Mouse (Mus musculus): ENCODE measurements around the gene Trim71.

Gene Trim71

GRCm38 (mm10) chr9:114556276-114556855 is 7.8 kb downstream of the Trim71 start:
- no peak for DNase-seq

- DNase-seq: no peak
Observed at GRCm38 (mm10) chr9:114554355-114554979, 9.7 kb downstream of the Trim71 start.

GRCm38 (mm10) chr9:114553828-114554227 is 10.3 kb downstream of the Trim71 start:
- DNase-seq: no peak

- DNase-seq: no peak
Observed at GRCm38 (mm10) chr9:114550033-114550432, 14.1 kb downstream of the Trim71 start.

- DNase-seq: no peak
Observed at GRCm38 (mm10) chr9:114549117-114549516, 15.1 kb downstream of the Trim71 start.

GRCm38 (mm10) chr9:114548496-114548895 is 15.7 kb downstream of the Trim71 start:
- no peak for DNase-seq

GRCm38 (mm10) chr9:114547643-114548077 is 16.5 kb downstream of the Trim71 start:
- no peak for DNase-seq

- no peak for DNase-seq
Observed at GRCm38 (mm10) chr9:114546765-114547164, 17.4 kb downstream of the Trim71 start.

GRCm38 (mm10) chr9:114544754-114545393 is 19.3 kb downstream of the Trim71 start:
- DNase-seq: peak in 1 of 2 experiments; percentile 4

- DNase-seq: peak; percentile 6 to 7
Observed at GRCm38 (mm10) chr9:114543882-114544753, 20.1 kb downstream of the Trim71 start.

GRCm38 (mm10) chr9:114541279-114541741 is 22.9 kb downstream of the Trim71 start:
- no peak for DNase-seq

GRCm38 (mm10) chr9:114538996-114539563 is 25.1 kb downstream of the Trim71 start:
- no peak for DNase-seq

- no peak for DNase-seq
Observed at GRCm38 (mm10) chr9:114536628-114537027, 27.5 kb downstream of the Trim71 start.

- DNase-seq: no peak
Observed at GRCm38 (mm10) chr9:114534747-114535517, 29.2 kb downstream of the Trim71 start.

- no peak for DNase-seq
Observed at GRCm38 (mm10) chr9:114533848-114534247, 30.3 kb downstream of the Trim71 start.

- no peak for DNase-seq
Observed at GRCm38 (mm10) chr9:114531276-114531675, 32.9 kb downstream of the Trim71 start.

- no peak for DNase-seq
Observed at GRCm38 (mm10) chr9:114528680-114529048, 35.5 kb downstream of the Trim71 start.

- DNase-seq: no peak
Observed at GRCm38 (mm10) chr9:114527992-114528679, 36.0 kb downstream of the Trim71 start.

- DNase-seq: no peak
Observed at GRCm38 (mm10) chr9:114527085-114527484, 37.1 kb downstream of the Trim71 start.

- DNase-seq: no peak
Observed at GRCm38 (mm10) chr9:114526581-114526980, 37.6 kb downstream of the Trim71 start.

- no peak for DNase-seq
Observed at GRCm38 (mm10) chr9:114525891-114526290, 38.3 kb downstream of the Trim71 start.
